Mouse (Mus musculus) thymus, adult 18-20 months (tissue): Measurements from ENCODE around the gene Il4ra.
A peak's percentile ranks its signal among the peaks of the same experiment; 100 is the strongest.

Experiments used
- DNase-seq, 2 experiments: peaks; one replicate each; pipeline ENCODE4 v3.0.0; 2022; ENCODE audit warnings: mixed read lengths in 2 of 2

Il4ra gene

GRCm38 (mm10) chr7:125550881-125551381 lies 989 bp upstream of the Il4ra start:
- DNase-seq = no peak

- DNase-seq = no peak
Observed at GRCm38 (mm10) chr7:125552851-125553555, 1.1 kb downstream of the Il4ra start.

- DNase-seq = no peak
Observed at GRCm38 (mm10) chr7:125553653-125554428, 1.9 kb downstream of the Il4ra start.

- no peak for DNase-seq
Observed at GRCm38 (mm10) chr7:125554456-125555114, 2.7 kb downstream of the Il4ra start.

- no peak for DNase-seq
Observed at GRCm38 (mm10) chr7:125555351-125555872, 3.5 kb downstream of the Il4ra start.

GRCm38 (mm10) chr7:125556096-125556495 lies 4.2 kb downstream of the Il4ra start:
- no peak for DNase-seq

GRCm38 (mm10) chr7:125556865-125557264 lies 4.9 kb downstream of the Il4ra start:
- peak; percentile 83 to 92 for DNase-seq

- no peak for DNase-seq
Observed at GRCm38 (mm10) chr7:125558401-125558945, 6.6 kb downstream of the Il4ra start.

GRCm38 (mm10) chr7:125558997-125559396 lies 7.1 kb downstream of the Il4ra start:
- DNase-seq = no peak

- DNase-seq = no peak
Observed at GRCm38 (mm10) chr7:125559537-125559936, 7.6 kb downstream of the Il4ra start.

GRCm38 (mm10) chr7:125560146-125560785 lies 8.3 kb downstream of the Il4ra start:
- no peak for DNase-seq

- peak; percentile 59 to 72 for DNase-seq
Observed at GRCm38 (mm10) chr7:125561085-125561690, 9.3 kb downstream of the Il4ra start.

- no peak for DNase-seq
Observed at GRCm38 (mm10) chr7:125562413-125562812, 10.5 kb downstream of the Il4ra start.

- DNase-seq = no peak
Observed at GRCm38 (mm10) chr7:125563093-125563492, 11.2 kb downstream of the Il4ra start.

GRCm38 (mm10) chr7:125564316-125565024 lies 12.6 kb downstream of the Il4ra start:
- DNase-seq = no peak

GRCm38 (mm10) chr7:125565516-125566285 lies 13.8 kb downstream of the Il4ra start:
- no peak for DNase-seq

- no peak for DNase-seq
Observed at GRCm38 (mm10) chr7:125566420-125566819, 14.5 kb downstream of the Il4ra start.

- DNase-seq = no peak
Observed at GRCm38 (mm10) chr7:125568888-125569287, 17.0 kb downstream of the Il4ra start.

GRCm38 (mm10) chr7:125571891-125572290 lies 20.0 kb downstream of the Il4ra start:
- DNase-seq = no peak

- DNase-seq = no peak
Observed at GRCm38 (mm10) chr7:125572737-125573136, 20.8 kb downstream of the Il4ra start.
